Mouse (Mus musculus): ENCODE data around the gene Abcc5. TPM values are rescaled to one million over a fixed set of nuclear protein-coding genes. Genes with fewer than 3 reads are reported as not detected.

Abcc5 gene
- polyA plus RNA-seq, 1 experiment, result 6.1 TPM

DNA sequence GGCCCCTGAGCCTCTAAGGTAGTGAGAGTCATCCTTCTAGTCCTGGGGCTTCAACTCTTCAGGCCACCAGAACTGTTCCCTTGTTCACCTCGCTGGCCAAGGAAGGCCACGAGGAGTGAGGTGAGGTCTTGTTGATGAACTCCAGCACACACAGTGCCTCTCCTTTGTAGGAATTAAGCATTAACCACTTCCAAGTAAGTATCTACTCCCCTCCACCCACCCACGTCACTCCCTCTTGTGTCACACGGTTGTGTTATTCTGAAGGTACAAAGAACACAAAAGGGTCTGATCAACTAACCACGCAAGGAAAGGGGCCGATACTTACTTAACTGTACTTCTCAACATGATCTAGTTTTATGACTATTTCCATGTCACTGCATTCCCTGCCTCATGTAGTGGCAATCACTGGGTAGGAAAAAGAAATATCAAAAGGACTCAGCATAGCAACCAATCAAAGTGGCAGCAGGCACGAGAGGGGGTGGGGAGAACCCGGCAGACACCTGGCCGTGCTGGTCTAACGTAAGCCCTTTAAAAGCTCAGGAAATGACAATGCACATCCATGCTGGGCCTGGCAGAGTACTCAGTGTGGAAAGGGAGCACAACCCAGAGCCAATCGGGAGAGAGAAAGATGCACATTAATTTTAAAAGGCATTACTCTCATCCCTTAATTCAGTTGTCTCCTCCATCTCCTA is 30.8 kb downstream of the Abcc5 start:
- TF ChIP-seq GATA1 (IDR thresholded peaks at IDR 0.05; ENCODE audit: low read length), result no peak

DNA sequence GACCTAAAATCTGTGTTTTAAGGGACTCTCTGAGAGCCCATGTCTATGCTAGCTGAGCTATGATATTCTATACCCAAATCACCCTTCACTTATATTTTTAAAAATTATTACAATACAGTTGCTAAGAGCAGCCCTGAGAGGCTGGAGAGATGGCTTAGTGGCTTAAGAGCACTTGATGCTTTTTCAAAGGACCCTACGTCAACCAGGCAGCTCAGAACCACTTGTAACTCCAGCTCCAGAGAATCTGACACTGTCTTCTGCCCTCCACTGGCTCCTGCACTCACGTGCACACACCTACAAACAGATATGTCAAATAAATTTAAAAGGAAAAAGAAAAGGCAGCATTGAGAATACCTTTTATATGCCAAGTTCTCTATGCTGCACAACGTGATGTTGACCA is 34.4 kb downstream of the Abcc5 start:
- no peak for TF ChIP-seq GATA1 (IDR thresholded peaks at IDR 0.05; ENCODE audit: low read length)

DNA sequence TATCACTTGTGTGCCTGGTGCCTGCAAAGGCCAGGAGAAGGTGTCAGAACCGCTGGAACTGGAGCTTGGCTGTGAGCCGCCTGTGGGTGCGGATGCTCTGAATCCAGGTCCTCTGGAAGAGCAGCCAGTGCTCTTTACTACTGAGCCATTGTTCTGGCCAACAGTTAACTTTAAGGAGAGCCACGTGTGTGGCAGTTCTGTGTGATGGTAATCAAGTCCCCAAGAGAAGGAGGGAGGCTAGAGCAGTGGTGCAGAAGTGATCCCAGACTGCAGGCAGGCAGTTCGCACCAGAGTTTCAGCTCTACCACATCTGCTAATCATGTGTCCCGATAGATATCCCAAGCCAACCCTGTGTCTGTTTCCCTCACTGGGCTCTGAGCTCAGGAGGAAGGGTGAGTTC is 36.0 kb downstream of the Abcc5 start:
- TF ChIP-seq GATA1 (IDR thresholded peaks at IDR 0.05; ENCODE audit: low read length), result no peak

DNA sequence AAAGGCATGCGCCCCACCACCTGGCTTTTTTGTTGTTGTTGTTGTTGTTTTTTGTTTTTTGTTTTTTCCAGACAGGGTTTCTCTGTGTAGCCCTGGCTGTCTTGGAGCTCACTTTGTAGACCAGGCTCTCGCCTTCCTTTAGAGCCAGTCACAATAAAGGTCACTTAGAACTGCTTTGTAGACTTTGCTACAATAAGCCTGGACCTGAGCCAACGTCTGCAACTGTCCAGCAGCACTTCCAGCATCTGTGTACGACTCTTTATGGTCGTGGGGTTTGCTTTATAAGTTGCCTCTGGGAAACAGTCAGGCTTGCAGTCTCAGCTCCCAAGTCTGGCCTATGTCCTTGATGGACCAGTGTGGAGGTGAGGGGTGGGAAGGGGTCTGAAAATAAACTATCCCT is 45.2 kb downstream of the Abcc5 start:
- no peak for TF ChIP-seq GATA1 (IDR thresholded peaks at IDR 0.05; ENCODE audit: low read length)

DNA sequence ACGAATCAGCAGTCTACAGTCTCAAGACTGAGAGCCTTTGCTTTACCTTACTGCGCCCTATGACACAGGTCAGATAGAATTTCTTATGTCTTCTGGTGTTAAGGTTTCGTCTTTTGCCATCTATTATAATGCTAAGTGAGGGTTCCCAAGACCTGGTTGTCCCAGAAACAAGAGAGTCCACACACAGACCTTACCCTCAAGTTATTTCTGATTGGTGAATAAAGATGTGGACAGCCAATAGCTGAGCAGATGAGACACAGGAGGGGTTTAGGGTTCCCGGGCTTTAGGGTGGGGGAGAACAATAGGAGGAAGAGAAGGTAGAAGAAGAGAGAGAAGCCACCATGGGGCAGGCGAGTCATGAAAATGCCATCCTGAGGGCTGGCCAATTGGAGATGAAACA is 50.9 kb downstream of the Abcc5 start:
- no peak for TF ChIP-seq GATA1 (IDR thresholded peaks at IDR 0.05; ENCODE audit: low read length)

DNA sequence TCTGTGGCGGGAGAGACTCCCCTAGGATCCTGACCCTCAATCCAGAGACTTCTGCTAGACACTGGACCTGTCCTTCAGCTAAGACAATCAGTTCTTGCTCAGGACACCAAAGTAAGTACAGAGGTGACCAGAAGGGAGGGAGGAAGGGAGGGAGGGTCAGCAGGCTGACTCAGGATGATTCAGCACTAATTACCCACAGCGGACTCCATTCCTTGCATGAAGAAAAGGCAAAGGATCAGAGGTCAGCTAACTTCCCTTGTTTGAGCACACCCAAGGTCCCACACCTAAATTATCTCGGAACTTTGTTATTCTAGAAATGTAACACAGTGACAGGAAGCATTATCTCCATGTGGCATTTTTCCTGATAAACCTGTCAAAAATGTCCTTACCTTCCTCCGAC is 54.5 kb downstream of the Abcc5 start:
- no peak for TF ChIP-seq GATA1 (IDR thresholded peaks at IDR 0.05; ENCODE audit: low read length)

DNA sequence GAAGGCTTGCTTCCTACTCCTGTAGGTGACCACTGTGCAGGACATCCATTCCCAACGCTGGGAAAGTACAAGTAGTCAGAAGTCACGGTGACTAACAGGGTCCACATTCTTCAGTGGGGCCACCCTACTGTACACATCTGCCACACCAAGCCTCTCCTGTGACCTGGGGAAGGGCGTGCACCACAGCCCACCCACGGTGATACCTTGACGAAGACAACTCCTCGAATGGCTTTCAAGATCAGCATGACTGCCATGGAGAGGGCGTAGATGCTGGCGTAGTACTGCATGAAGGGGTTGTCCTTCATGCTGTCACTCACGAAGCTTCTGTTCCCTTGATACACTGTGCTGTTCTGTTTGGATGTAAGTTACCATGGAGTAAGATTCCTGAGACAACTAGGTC is 58.0 kb downstream of the Abcc5 start:
- TF ChIP-seq GATA1 (IDR thresholded peaks at IDR 0.05; ENCODE audit: low read length), result no peak

DNA sequence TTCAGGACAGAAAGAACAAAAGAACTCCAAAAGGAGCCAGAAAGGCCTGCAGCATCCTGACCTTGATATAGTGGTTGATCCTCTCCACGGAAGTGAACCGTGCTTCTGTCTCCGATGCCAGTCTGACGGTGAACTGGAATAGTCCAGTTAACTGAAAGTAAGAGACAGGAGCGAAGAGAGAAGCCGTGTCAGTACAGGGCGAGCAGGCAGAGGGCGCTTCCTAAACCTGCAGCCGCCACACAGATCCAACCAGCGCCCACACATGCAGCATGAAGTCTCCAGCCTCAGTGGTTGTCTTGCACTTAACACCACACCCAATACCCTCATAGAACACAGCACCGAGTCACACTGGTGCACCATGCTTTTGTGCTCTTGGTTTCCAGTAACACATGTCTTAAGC is 64.1 kb downstream of the Abcc5 start:
- TF ChIP-seq GATA1 (IDR thresholded peaks at IDR 0.05; ENCODE audit: low read length), result no peak

DNA sequence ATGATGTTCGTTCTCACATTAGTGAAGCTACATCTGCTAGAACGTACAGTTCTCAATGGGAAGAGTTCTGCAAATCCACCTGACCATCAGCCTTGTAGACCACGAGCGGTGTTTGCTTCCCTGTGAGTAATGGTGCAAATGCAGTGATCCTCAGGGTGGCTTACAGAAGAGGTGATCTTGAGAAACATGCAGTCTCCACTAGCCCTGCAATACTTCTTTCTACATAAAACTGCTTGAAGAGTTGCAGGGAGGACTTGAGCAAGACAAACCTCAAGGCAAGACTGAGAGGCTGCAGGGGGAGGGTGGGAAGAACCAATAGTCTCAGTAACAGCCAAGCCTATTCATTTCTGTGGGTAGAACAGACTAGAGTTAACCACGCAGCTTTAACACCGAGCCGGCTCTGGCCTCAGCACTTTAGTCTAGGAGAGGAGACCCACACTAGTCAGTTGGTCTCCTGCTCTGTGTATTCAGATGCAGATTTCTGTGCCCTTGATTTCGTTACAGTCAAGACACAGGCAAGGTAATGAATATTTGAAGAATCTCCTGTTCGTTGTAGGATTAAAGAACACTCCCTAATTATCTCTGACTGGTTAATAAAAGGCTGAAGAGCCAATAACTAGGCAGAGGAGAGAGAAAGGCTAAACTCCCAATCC is 66.4 kb downstream of the Abcc5 start:
- TF ChIP-seq GATA1 (IDR thresholded peaks at IDR 0.05; ENCODE audit: low read length), result no peak

DNA sequence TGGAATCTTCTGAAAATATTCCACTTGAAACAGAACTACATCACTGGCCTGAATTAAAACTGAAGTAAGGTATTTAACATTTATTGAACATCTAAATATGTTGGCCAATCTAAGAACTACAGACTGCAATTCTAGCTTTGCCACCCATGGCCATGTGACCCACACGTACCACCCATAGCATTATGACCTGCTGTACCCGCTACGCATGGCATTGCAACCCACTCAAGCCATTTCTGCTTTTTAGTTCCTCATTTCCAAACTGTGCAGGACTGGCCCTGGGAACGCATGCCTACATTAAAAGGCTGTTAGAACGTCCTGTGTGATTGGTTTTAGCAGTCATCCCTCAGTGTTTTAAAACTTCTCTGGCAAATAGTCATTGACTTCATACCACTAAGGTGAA is 68.4 kb downstream of the Abcc5 start:
- TF ChIP-seq GATA1 (IDR thresholded peaks at IDR 0.05; ENCODE audit: low read length), result no peak

DNA sequence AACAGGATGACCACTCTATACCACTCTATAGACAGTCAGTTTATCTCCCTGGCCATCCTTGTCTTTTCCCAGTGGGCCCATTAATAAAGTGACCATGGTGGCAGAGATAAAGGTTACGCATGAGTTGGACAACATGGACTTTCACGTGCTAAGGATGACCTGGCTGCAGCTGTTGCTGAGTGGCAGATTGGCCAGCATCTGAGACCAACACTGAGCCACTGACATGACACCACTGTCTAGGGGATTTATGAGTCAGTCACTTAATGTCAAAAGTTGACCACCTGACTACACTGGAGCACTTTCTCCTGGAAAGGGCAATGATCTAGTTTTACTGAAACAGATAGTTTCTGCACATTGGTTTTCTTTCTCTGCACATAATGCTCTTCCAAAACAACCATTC is 71.4 kb downstream of the Abcc5 start:
- no peak for TF ChIP-seq GATA1 (IDR thresholded peaks at IDR 0.05; ENCODE audit: low read length)

DNA sequence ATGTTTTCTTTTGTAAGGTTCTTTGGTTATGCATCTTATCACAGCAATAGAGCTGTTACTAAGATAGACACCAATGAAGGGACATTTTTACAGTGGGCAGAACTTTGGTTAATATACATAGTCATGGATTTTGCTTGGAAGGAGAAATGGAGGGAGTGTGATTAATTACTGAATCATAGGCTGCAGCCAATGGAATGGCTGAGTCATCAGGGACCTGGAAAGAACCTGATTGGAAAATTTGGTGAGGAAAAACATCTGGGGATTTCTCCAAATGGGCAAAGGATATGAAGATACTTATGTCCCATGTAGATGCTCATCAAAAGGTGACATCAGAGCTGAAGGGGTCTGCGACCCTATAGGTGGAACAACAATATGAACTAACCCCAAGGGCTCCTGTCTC is 72.2 kb downstream of the Abcc5 start:
- TF ChIP-seq GATA1 (IDR thresholded peaks at IDR 0.05; ENCODE audit: low read length), result no peak

DNA sequence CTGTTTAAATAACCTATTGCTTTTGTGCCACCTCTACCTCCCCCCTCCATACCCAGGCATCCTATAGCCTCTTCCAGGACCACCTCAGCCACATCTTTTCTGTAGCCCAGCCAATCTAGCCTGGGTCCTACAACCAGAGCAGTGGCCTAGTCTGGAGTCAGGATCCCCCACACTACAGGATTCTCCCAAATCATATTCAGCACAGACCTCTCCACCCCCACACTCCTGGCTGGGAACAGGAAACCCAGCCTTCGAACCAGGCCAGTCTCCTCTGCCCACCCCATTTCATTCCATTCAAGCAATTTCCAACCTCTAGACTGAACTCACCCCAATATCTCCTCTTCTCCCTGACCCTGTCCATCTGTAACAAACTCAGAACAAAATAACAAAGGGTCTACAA is 80.7 kb downstream of the Abcc5 start:
- TF ChIP-seq GATA1 (IDR thresholded peaks at IDR 0.05; ENCODE audit: low read length), result no peak

DNA sequence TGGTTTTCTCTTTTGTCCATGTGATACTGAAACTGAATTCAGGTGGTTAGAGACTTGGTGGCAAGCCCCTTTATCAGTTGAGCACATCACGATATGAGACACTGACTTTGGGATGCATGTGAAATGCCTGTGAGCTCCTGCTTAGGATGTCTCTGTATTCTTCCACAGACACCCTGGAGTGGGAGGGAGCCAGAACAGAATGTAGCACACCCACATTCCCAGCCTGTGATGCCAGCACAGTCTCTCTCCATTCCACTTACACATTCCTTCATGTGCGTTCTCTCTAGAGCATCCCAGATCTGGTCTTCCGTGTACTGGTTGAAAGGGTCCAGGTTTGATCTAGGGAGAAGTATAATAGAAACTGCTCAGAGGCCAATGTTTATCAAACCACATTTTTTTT is 87.6 kb downstream of the Abcc5 start:
- TF ChIP-seq GATA1 (IDR thresholded peaks at IDR 0.05; ENCODE audit: low read length), result no peak

DNA sequence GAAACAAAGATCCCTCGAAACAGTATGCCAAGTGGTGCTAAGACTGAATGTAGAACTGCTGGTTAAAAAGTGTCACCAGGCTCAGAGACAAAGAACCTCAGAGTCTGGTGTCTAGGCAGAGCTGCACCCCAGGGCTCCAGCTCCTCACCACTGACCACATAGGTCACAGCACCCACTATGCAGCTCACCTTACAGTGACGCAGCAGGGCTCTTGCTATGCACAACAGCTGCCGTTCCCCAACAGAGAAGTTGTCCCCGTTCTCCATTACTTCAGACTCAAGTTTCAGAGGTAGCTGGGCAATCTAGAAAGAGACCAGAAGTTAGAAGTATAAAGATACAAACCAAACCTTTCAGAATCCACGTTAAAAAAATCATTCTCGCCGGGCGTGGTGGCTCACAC is 91.3 kb downstream of the Abcc5 start:
- no peak for TF ChIP-seq GATA1 (IDR thresholded peaks at IDR 0.05; ENCODE audit: low read length)

DNA sequence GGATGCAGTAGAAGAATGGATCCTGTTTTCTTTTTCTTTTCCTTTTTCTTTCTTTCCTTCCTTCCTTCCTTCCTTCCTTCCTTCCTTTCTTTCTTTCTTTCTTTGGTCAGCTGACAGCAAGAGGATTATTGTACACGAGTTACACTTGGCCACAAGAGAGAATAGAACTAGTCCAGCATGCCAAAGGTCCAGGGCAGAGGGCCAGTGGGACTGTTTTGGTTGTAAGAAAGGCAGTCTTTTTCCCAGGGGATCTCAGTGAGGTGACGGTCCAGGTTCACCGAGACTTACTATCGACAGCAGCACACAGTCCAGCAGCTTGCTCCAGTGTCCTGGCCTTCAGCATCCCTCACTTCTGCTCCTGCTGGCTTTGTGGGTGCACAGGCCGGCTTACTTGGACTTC is 97.9 kb downstream of the Abcc5 start:
- no peak for TF ChIP-seq GATA1 (IDR thresholded peaks at IDR 0.05; ENCODE audit: low read length)

DNA sequence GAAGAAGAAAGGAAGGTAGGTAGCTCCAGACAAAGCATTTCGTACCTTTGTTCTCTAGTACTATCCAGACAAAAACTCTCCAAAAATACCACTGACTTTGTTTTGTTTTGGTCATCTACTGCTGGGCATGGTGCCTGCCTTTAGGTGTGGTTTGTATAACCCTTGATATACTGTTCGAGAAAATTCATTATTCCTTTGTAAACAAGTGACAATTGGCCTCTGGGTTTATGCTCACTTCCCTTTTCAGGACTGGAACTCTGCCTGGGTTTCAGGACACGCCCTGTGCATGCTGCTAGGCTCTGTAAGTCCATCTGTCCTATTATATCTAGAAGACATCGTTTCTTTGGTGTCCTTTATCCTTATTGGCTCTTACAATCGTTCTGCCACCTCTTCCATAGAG is 100.9 kb downstream of the Abcc5 start, which contains the start of gene Cyp2ab1:
Cyp2ab1 (minus strand) TSS at position 119 of the 400 bp plus-strand sequence.
- no peak for TF ChIP-seq GATA1 (IDR thresholded peaks at IDR 0.05; ENCODE audit: low read length)
